Comparison of ENCODE assay signal across 9 mouse cellular contexts in the genomic region with DNA sequence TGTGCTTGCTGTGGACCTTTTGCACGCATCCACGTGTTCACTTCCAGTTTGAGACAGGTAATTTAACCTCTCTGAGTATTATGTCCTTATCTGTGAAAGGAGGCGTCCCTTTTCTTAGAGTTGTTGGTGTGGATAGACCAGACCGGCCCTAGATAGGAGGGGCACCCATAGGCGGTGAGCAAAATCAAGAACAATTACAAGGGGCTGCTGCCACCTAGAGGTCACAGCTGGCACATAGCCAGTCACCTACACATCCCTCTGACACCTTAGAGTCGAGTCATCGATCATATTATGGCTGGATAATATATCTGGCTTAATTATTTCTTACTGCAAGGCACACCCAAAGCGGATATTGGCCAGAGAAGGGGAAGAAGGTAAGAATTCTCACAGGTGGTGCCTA. TPM values are rescaled to one million over a fixed set of nuclear protein-coding genes. Genes with fewer than 3 reads are reported as not detected.
A peak's percentile ranks its signal among the peaks of the same experiment; 100 is the strongest.
DNase-seq lines count a peak whose midpoint lies in the region; ATAC-seq and TF ChIP-seq lines count a peak whose summit lies in the region.
"Had no signal": no experiment of that assay in that cellular context is flagged by ENCODE, and none has a peak within 500 bp of the region (broad histone marks: within the 10 kb centered on the region; RNA-seq: fewer than 3 reads in every experiment).

No protein-coding gene starts in this region.

- peak; percentile 71 for DNase-seq in left cerebral cortex, postnatal 4 days
- DNase-seq in left cerebral cortex, adult 8-10 months (ENCODE audit: low spot score in 2 of 2) = no peak
- peak; percentile 44 for DNase-seq in cerebellum, adult 8-10 months
- no peak for DNase-seq in heart, postnatal 0 days (ENCODE audit: low spot score)
- DNase-seq in limb, embryonic 11.5 days (ENCODE audit: low spot score) = peak; percentile 78
- DNase-seq in midbrain, embryonic 14.5 days = peak; percentile 88
- peak; percentile 81 for DNase-seq in stomach, postnatal 0 days (ENCODE audit: low spot score)
- DNase-seq in layer of hippocampus, adult 9-10 months (ENCODE audit: low spot score) = no peak

- H3K9me3 ChIP-seq in heart, postnatal 0 days (replicated peaks; ENCODE audit: control insufficient read depth, low read length) = no peaks in the 10 kb centered on the region
- H3K9me3 ChIP-seq in limb, embryonic 11.5 days (ENCODE audit: control insufficient read depth, low read length) = no peaks in the 10 kb centered on the region
- H3K9me3 ChIP-seq in midbrain, embryonic 14.5 days (ENCODE audit: control insufficient read depth, low read length) = no peaks in the 10 kb centered on the region
- no peaks in the 10 kb centered on the region for H3K9me3 ChIP-seq in stomach, postnatal 0 days (ENCODE audit: control insufficient read depth, low read length)
- H3K9me3 ChIP-seq: embryonic facial prominence, embryonic 13.5 days had no signal

- peaks cover 23% of the 10 kb centered on the region for H3K36me3 ChIP-seq in heart, postnatal 0 days (replicated peaks; ENCODE audit: control insufficient read depth, insufficient read depth, low read length)
- H3K36me3 ChIP-seq in limb, embryonic 11.5 days (ENCODE audit: control insufficient read depth, insufficient read depth, low read length) = no peaks in the 10 kb centered on the region
- H3K36me3 ChIP-seq in midbrain, embryonic 14.5 days (ENCODE audit: control insufficient read depth, insufficient read depth, low read length) = no peaks in the 10 kb centered on the region
- peaks cover 3% of the 10 kb centered on the region; the same call in 1 of the 2 replicates for H3K36me3 ChIP-seq in stomach, postnatal 0 days (ENCODE audit: control insufficient read depth, insufficient read depth, low read length)
- H3K36me3 ChIP-seq: embryonic facial prominence, embryonic 13.5 days had no signal

- H3K27me3 ChIP-seq in heart, postnatal 0 days (ENCODE audit: control insufficient read depth, insufficient read depth, low read length) = no peaks in the 10 kb centered on the region
- peaks cover 13% of the 10 kb centered on the region for H3K27me3 ChIP-seq in limb, embryonic 11.5 days (ENCODE audit: control insufficient read depth, insufficient read depth, low read length)
- H3K27me3 ChIP-seq in midbrain, embryonic 14.5 days (ENCODE audit: control insufficient read depth, insufficient read depth, low read length) = no peaks in the 10 kb centered on the region
- H3K27me3 ChIP-seq in stomach, postnatal 0 days (ENCODE audit: control insufficient read depth, insufficient read depth, low read length) = no peaks in the 10 kb centered on the region

- H3K4me3 ChIP-seq in heart, postnatal 0 days (ENCODE audit: low read depth, low read length) = no peak overlapping the region
- H3K4me3 ChIP-seq in limb, embryonic 11.5 days (ENCODE audit: low read depth, low read length) = no peak overlapping the region
- no peak overlapping the region for H3K4me3 ChIP-seq in midbrain, embryonic 14.5 days (replicated peaks; ENCODE audit: low read depth, low read length)
- no peak overlapping the region for H3K4me3 ChIP-seq in stomach, postnatal 0 days (ENCODE audit: low read depth, low read length)
- H3K4me3 ChIP-seq: embryonic facial prominence, embryonic 13.5 days had no signal

- peaks cover 40% of the 10 kb centered on the region for H3K4me1 ChIP-seq in heart, postnatal 0 days (ENCODE audit: control insufficient read depth, insufficient read depth)
- peaks cover 8% of the 10 kb centered on the region; the same call in 1 of the 2 replicates for H3K4me1 ChIP-seq in limb, embryonic 11.5 days (ENCODE audit: control insufficient read depth, insufficient read depth, low read length)
- H3K4me1 ChIP-seq in midbrain, embryonic 14.5 days (ENCODE audit: control insufficient read depth, insufficient read depth, low read length) = peaks cover 26% of the 10 kb centered on the region
- H3K4me1 ChIP-seq in stomach, postnatal 0 days (replicated peaks; ENCODE audit: control insufficient read depth, insufficient read depth) = peaks cover 16% of the 10 kb centered on the region

- no peak for TF ChIP-seq EP300 in heart, postnatal 0 days (IDR thresholded peaks at IDR 0.05; ENCODE audit: low read depth)
- no peak for TF ChIP-seq EP300 in stomach, postnatal 0 days (optimal IDR thresholded peaks at IDR 0.05)

- WGBS in heart, postnatal 0 days = 8% methylated on average over 8 of the region's 8 CpGs
- 12% methylated on average over 8 of the region's 8 CpGs for WGBS in limb, embryonic 11.5 days
- 9% methylated on average over 8 of the region's 8 CpGs for WGBS in midbrain, embryonic 14.5 days
- 18% methylated on average over 8 of the region's 8 CpGs for WGBS in stomach, postnatal 0 days

- ATAC-seq in heart, postnatal 0 days (ENCODE audit: insufficient read depth, low read depth) = 0 out of 2 replicates have a peak, but pooled peaks have one; percentile 30
- ATAC-seq in limb, embryonic 11.5 days (ENCODE audit: insufficient number of reproducible peaks, low FRiP score, low TSS enrichment, low read depth) = 0 out of 2 replicates have a peak, but pooled peaks have one; percentile 28
- ATAC-seq in midbrain, embryonic 14.5 days (ENCODE audit: low FRiP score, low TSS enrichment) = peak; percentile 51; the same call in 1 of the 2 replicates
- ATAC-seq in stomach, postnatal 0 days (ENCODE audit: low FRiP score, low TSS enrichment) = peak; percentile 55

- H3K9ac ChIP-seq in heart, postnatal 0 days (replicated peaks; ENCODE audit: low read depth, low read length) = no peak overlapping the region
- no peak overlapping the region for H3K9ac ChIP-seq in limb, embryonic 11.5 days (ENCODE audit: low read length)
- H3K9ac ChIP-seq in midbrain, embryonic 14.5 days (replicated peaks; ENCODE audit: low read length) = no peak overlapping the region; the same call in 1 of the 2 replicates
- H3K9ac ChIP-seq in stomach, postnatal 0 days (ENCODE audit: low read length) = no peak overlapping the region
- H3K9ac ChIP-seq: embryonic facial prominence, embryonic 13.5 days had no signal

- intact Hi-C loops in left cerebral cortex, postnatal 4 days (cut with DNase I) = no loop called here

- TF ChIP-seq CTCF in heart, postnatal 0 days (IDR thresholded peaks at IDR 0.05; ENCODE audit: low read depth) = peak; percentile 72
- TF ChIP-seq CTCF in stomach, postnatal 0 days (IDR thresholded peaks at IDR 0.05; ENCODE audit: low read depth) = peak; percentile 81

- no peak overlapping the region for H3K4me2 ChIP-seq in heart, postnatal 0 days (ENCODE audit: low read depth, low read length)
- H3K4me2 ChIP-seq in limb, embryonic 11.5 days (ENCODE audit: low read depth, severe bottlenecking) = no peak overlapping the region
- peak overlapping the region; percentile 29 for H3K4me2 ChIP-seq in midbrain, embryonic 14.5 days (ENCODE audit: low read length)
- no peak overlapping the region for H3K4me2 ChIP-seq in stomach, postnatal 0 days (replicated peaks; ENCODE audit: low read depth)
- H3K4me2 ChIP-seq: embryonic facial prominence, embryonic 13.5 days had no signal

- no peak overlapping the region for H3K27ac ChIP-seq in heart, postnatal 0 days (ENCODE audit: low read depth)
- no peak overlapping the region for H3K27ac ChIP-seq in limb, embryonic 11.5 days (replicated peaks; ENCODE audit: low read depth, low read length)
- no peak overlapping the region for H3K27ac ChIP-seq in midbrain, embryonic 14.5 days (replicated peaks; ENCODE audit: low read depth, low read length)
- no peak overlapping the region for H3K27ac ChIP-seq in stomach, postnatal 0 days (replicated peaks)
- H3K27ac ChIP-seq: embryonic facial prominence, embryonic 13.5 days had no signal

RNA-seq across cellular contexts. Expression of a gene that starts 2.6 kb away (rescaled TPM):
- total RNA-seq in left cerebral cortex, postnatal 4 days (2021) = 1 to 10 TPM; 1.8 to 2.1 TPM
- 1 to 10 TPM; 4.2 to 6.3 (median 5.7) TPM for total RNA-seq in left cerebral cortex, adult 8-10 months (2022)
- total RNA-seq in heart, postnatal 0 days (2014; rRNA removed; ENCODE audit: low replicate concordance) = 5.7 and 6.8 TPM in 2 replicates
- polyA plus RNA-seq in heart, postnatal 0 days (2015; fragmentation: Nextera tagmentation; extraction: Ambion mirVana) = 3.3 and 3.4 TPM in 2 replicates
- polyA plus RNA-seq in limb, embryonic 11.5 days (2014; fragmentation: Nextera tagmentation; extraction: Ambion mirVana) = 0.04 and 0.26 TPM in 2 replicates
- 0.59 and 0.73 TPM in 2 replicates for polyA plus RNA-seq in midbrain, embryonic 14.5 days (2014; fragmentation: Nextera tagmentation; extraction: Ambion mirVana)
- 2.9 TPM in 2 replicates for polyA plus RNA-seq in stomach, postnatal 0 days (2015; fragmentation: Nextera tagmentation; extraction: Ambion mirVana)

RNA-seq across cellular contexts. Expression of a gene that starts 12.7 kb away (rescaled TPM):
- not detected for total RNA-seq in left cerebral cortex, postnatal 4 days (2021)
- total RNA-seq in left cerebral cortex, adult 8-10 months (2022) = not detected
- total RNA-seq in heart, postnatal 0 days (2014; rRNA removed; ENCODE audit: low replicate concordance) = not detected in 2 replicates
- polyA plus RNA-seq in heart, postnatal 0 days (2015; fragmentation: Nextera tagmentation; extraction: Ambion mirVana) = not detected in 2 replicates
- not detected in 2 replicates for polyA plus RNA-seq in limb, embryonic 11.5 days (2014; fragmentation: Nextera tagmentation; extraction: Ambion mirVana)
- not detected in 2 replicates for polyA plus RNA-seq in midbrain, embryonic 14.5 days (2014; fragmentation: Nextera tagmentation; extraction: Ambion mirVana)
- 165 and 184 TPM in 2 replicates for polyA plus RNA-seq in stomach, postnatal 0 days (2015; fragmentation: Nextera tagmentation; extraction: Ambion mirVana)
- polyA plus RNA-seq: embryonic facial prominence, embryonic 13.5 days had no signal

RNA-seq across cellular contexts. Expression of a gene that starts 14.3 kb away (rescaled TPM):
- total RNA-seq in left cerebral cortex, postnatal 4 days (2021) = 10 to 100 TPM; 17.8 to 19.7 TPM
- 10 to 100 TPM; 45.3 to 49.6 (median 47.4) TPM for total RNA-seq in left cerebral cortex, adult 8-10 months (2022)
- 39.4 and 44.2 TPM in 2 replicates for total RNA-seq in heart, postnatal 0 days (2014; rRNA removed; ENCODE audit: low replicate concordance)
- 39.9 and 48.4 TPM in 2 replicates for polyA plus RNA-seq in heart, postnatal 0 days (2015; fragmentation: Nextera tagmentation; extraction: Ambion mirVana)
- 26.9 and 28.2 TPM in 2 replicates for polyA plus RNA-seq in limb, embryonic 11.5 days (2014; fragmentation: Nextera tagmentation; extraction: Ambion mirVana)
- 25.2 and 30.8 TPM in 2 replicates for polyA plus RNA-seq in midbrain, embryonic 14.5 days (2014; fragmentation: Nextera tagmentation; extraction: Ambion mirVana)
- 33.8 and 36.7 TPM in 2 replicates for polyA plus RNA-seq in stomach, postnatal 0 days (2015; fragmentation: Nextera tagmentation; extraction: Ambion mirVana)

RNA-seq across cellular contexts. Expression of a gene that starts 19.7 kb away (rescaled TPM):
- total RNA-seq in left cerebral cortex, postnatal 4 days (2021) = 100 to 1,000 TPM; 109 to 128 TPM
- total RNA-seq in left cerebral cortex, adult 8-10 months (2022) = 100 to 1,000 TPM; 179 to 192 (median 185) TPM
- total RNA-seq in heart, postnatal 0 days (2014; rRNA removed; ENCODE audit: low replicate concordance) = 0.19 and 0.38 TPM in 2 replicates
- polyA plus RNA-seq in heart, postnatal 0 days (2015; fragmentation: Nextera tagmentation; extraction: Ambion mirVana) = 0.03 and 0.07 TPM in 2 replicates
- 0.05 TPM in 1 of 2 replicates, not detected in the other for polyA plus RNA-seq in limb, embryonic 11.5 days (2014; fragmentation: Nextera tagmentation; extraction: Ambion mirVana)
- polyA plus RNA-seq in midbrain, embryonic 14.5 days (2014; fragmentation: Nextera tagmentation; extraction: Ambion mirVana) = 49.8 and 50.4 TPM in 2 replicates
- polyA plus RNA-seq in stomach, postnatal 0 days (2015; fragmentation: Nextera tagmentation; extraction: Ambion mirVana) = 1.0 and 1.1 TPM in 2 replicates

RNA-seq across cellular contexts. Expression of a gene that starts 31.6 kb away (rescaled TPM):
- total RNA-seq in left cerebral cortex, postnatal 4 days (2021) = 1 to 10 TPM; 1.8 to 2.1 TPM
- total RNA-seq in left cerebral cortex, adult 8-10 months (2022) = 1 to 10 TPM; 2.9 to 5.7 (median 4.3) TPM
- total RNA-seq in heart, postnatal 0 days (2014; rRNA removed; ENCODE audit: low replicate concordance) = 1.6 and 7.6 TPM in 2 replicates
- polyA plus RNA-seq in heart, postnatal 0 days (2015; fragmentation: Nextera tagmentation; extraction: Ambion mirVana) = 2.0 and 2.6 TPM in 2 replicates
- 0.48 and 0.57 TPM in 2 replicates for polyA plus RNA-seq in limb, embryonic 11.5 days (2014; fragmentation: Nextera tagmentation; extraction: Ambion mirVana)
- 0.40 and 0.74 TPM in 2 replicates for polyA plus RNA-seq in midbrain, embryonic 14.5 days (2014; fragmentation: Nextera tagmentation; extraction: Ambion mirVana)
- polyA plus RNA-seq in stomach, postnatal 0 days (2015; fragmentation: Nextera tagmentation; extraction: Ambion mirVana) = 0.58 and 0.64 TPM in 2 replicates

Comparison
In these comparisons a context has a peak if more than half of its experiments do, and no peak if none do; other contexts are left out.
1. DNase-seq: peak in left cerebral cortex, postnatal 4 days (single experiment), cerebellum, adult 8-10 months (single experiment), limb, embryonic 11.5 days (single experiment), midbrain, embryonic 14.5 days (single experiment) and stomach, postnatal 0 days (single experiment); none in left cerebral cortex, adult 8-10 months (0 of 2), heart, postnatal 0 days (single experiment) and layer of hippocampus, adult 9-10 months (single experiment).
2. RNA of a gene that starts 12.7 kb away (polyA plus RNA-seq): 165 to 184 TPM in stomach, postnatal 0 days; not detected in heart, postnatal 0 days, not detected in limb, embryonic 11.5 days and not detected in midbrain, embryonic 14.5 days; every median in the first group is over 100 times any median in the second.
3. Peak in every context shown above with its lines, with median percentiles within 50 percentile points of each other: ATAC-seq.